Mouse (Mus musculus): ENCODE data around the gene Olfr1193.
"Not testable (repeated sequence)": the region's sequence is repeated elsewhere in the genome, so short reads cannot be mapped to it uniquely, and the experiment has no call there.

Gene Olfr1193

DNA sequence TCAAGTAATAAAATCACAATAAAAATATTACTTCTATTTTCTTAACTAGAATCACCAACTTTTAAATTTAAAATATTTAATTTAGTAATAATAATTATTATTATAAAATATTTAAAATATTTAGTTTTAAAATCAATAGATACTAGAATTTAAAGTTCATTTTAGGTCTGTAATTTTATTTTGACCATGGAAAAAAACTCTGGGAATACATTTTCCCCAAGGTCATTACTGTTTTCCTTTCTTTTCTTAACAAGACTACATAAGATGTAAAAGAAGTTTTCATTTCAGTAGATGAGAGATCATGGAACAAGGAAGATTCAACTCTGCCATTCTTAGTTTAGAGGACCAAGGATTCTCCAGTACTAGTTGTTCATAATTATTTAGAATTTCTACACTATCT lies at the start of gene Olfr1193:
TSS of gene Olfr1193 (plus strand) at position 301 of the 400 bp plus-strand sequence.
- ATAC-seq (ENCODE audit: low TSS enrichment) = not testable (repeated sequence)

DNA sequence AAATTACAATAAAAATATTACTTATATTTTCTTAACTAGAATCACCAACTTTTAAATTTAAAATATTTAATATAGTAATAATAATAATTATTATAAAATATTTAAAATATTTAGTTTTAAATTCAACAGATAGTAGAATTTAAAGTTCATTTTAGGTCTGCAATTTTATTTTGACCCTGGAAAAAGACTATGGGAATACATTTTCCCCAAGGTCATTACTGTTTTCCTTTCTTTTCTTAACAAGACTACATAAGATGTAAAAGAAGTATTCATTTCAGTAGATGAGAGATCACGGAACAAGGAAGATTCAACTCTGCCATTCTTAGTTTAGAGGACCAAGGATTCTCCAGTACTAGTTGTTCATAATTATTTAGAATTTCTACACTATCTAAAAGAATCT lies 35.2 kb upstream of the Olfr1193 start, which contains the start of gene Olfr1191-ps1:
TSS of gene Olfr1191-ps1 (plus strand) at position 301 of the 400 bp plus-strand sequence.
- ATAC-seq (ENCODE audit: low TSS enrichment) = not testable (repeated sequence)

DNA sequence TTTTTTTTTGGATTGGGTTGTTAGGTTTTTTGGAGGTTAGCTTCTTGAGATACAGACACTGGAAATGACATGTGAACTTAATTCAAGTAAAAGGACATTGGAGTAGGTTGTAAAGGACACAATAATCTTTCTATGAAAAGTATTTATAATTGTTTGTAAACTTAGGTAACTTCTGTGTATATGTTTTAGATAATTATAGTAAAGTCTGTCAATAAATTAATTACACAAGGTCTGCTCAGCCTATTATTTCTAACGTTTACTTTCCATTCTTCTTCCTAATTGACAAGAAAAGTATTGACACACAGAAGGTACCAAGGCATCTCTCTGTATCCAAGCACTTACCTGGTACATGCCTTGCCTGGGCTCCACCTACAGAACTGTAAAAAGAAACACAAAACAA lies 27.2 kb upstream of the Olfr1193 start, which contains the start of gene Olfr1192-ps1:
TSS of gene Olfr1192-ps1 (plus strand) at position 301 of the 400 bp plus-strand sequence.
- ATAC-seq (ENCODE audit: low TSS enrichment) = no peak

DNA sequence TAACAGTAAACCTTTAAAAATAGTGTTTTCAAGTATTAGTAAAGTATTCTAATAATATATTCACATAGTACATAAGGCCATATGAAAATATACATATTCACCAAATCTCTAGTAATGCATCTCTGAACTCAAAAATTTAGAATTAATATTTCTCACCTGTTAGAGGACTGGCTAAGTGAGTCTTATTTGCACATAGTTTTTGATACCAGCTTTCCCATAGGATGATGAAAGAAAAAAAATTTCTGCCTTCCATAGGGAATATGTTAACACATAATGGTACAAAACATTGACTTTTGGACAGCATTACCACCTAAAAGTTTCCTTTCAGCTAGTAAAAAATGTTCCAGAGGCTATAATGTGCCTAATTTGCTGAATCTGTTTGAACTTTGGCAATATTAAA lies 13.7 kb downstream of the Olfr1193 start, which contains the start of gene Olfr1195:
TSS of gene Olfr1195 (minus strand) at position 101 of the 400 bp plus-strand sequence.
- no peak for ATAC-seq (ENCODE audit: low TSS enrichment)

DNA sequence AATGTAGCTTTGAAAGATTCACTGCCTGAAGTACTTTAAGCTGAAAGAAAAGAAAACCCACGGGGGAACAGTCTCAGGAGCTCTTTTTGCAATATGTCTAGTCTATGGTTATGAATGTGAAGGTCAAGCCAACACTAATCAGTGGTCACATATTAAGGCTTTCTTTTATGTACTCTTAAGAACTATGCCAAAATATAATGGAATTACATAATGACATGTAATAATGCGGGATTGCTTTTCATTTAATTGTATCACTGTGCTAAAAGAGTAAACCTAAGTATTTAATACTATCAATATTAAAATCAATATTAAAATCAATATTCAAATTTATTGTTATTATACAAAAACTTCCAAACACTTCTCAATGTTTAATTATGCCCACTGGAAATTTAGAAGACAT lies 29.1 kb downstream of the Olfr1193 start, which contains the start of gene Olfr1196:
TSS of gene Olfr1196 (minus strand) at position 101 of the 400 bp plus-strand sequence.
- no peak for ATAC-seq (ENCODE audit: low TSS enrichment)

Measured in frontal cortex, adult (tissue).